22 mouse cellular contexts compared by ENCODE assay signal in genomic region chr2:84080228-84080627, GRCm38 (mm10).
A peak's percentile ranks its signal among the peaks of the same experiment; 100 is the strongest.
DNase-seq lines count a peak whose midpoint lies in the region; ATAC-seq lines count a peak whose summit lies in the region.
"Had no signal": no experiment of that assay in that cellular context is flagged by ENCODE, and none has a peak within 500 bp of the region (broad histone marks: within the 10 kb centered on the region; RNA-seq: fewer than 3 reads in every experiment).

No protein-coding gene starts in this region.

- H3K27me3 ChIP-seq in heart, embryonic 12.5 days (replicated peaks), result no peaks in the 10 kb centered on the region
- no peaks in the 10 kb centered on the region for H3K27me3 ChIP-seq in liver, embryonic 13.5 days
- H3K27me3 ChIP-seq in limb, embryonic 10.5 days (ENCODE audit: low read depth, poor library complexity, severe bottlenecking), result no peaks in the 10 kb centered on the region
- H3K27me3 ChIP-seq: embryonic facial prominence, embryonic 12.5 days; forebrain, embryonic 13.5 days; hindbrain, embryonic 12.5 days had no signal

- ATAC-seq in heart, embryonic 12.5 days (ENCODE audit: insufficient number of reproducible peaks, low FRiP score), result no peak
- ATAC-seq in erythroblast, adult 5-6 weeks (replicated peaks; ENCODE audit: low FRiP score, poor library complexity, severe bottlenecking), result peak; percentile 59; the same call in 1 of the 2 replicates
- peak; percentile 33; the same call in 1 of the 2 replicates for ATAC-seq in liver, embryonic 13.5 days (ENCODE audit: low read depth)
- ATAC-seq in megakaryocyte-erythroid progenitor cell, adult 5-6 weeks (replicated peaks; ENCODE audit: low FRiP score, low TSS enrichment, poor library complexity, severe bottlenecking), result peak; percentile 45; the same call in 1 of the 2 replicates
- ATAC-seq: CD4-positive, CD25-positive, alpha-beta regulatory T cell, adult 4 months; forebrain, embryonic 13.5 days; hindbrain, embryonic 16.5 days had no signal

- no peaks in the 10 kb centered on the region for H3K36me3 ChIP-seq in heart, embryonic 12.5 days
- no peaks in the 10 kb centered on the region for H3K36me3 ChIP-seq in liver, embryonic 13.5 days
- H3K36me3 ChIP-seq in limb, embryonic 10.5 days, result no peaks in the 10 kb centered on the region
- H3K36me3 ChIP-seq: embryonic facial prominence, embryonic 12.5 days; G1E; hindbrain, embryonic 12.5 days had no signal

- WGBS in heart, embryonic 12.5 days, result 49% methylated on average over 3 of the region's 3 CpGs
- 23% methylated on average over 3 of the region's 3 CpGs for WGBS in liver, embryonic 13.5 days (ENCODE audit: insufficient replicate concordance)
- WGBS in limb, embryonic 10.5 days, result 80% methylated on average over 3 of the region's 3 CpGs

- no peaks in the 10 kb centered on the region for H3K4me1 ChIP-seq in heart, embryonic 12.5 days (replicated peaks)
- peaks cover 29% of the 10 kb centered on the region for H3K4me1 ChIP-seq in liver, embryonic 13.5 days (replicated peaks)
- no peaks in the 10 kb centered on the region for H3K4me1 ChIP-seq in limb, embryonic 10.5 days
- H3K4me1 ChIP-seq: embryonic facial prominence, embryonic 12.5 days; forebrain, embryonic 13.5 days; hindbrain, embryonic 12.5 days had no signal

- no peak overlapping the region for H3K27ac ChIP-seq in heart, embryonic 12.5 days (ENCODE audit: poor library complexity, severe bottlenecking)
- H3K27ac ChIP-seq in liver, embryonic 13.5 days, result peak overlapping the region; percentile 37; the same call in 1 of the 2 replicates
- no peak overlapping the region for H3K27ac ChIP-seq in limb, embryonic 10.5 days
- H3K27ac ChIP-seq: embryonic facial prominence, embryonic 12.5 days; forebrain, embryonic 13.5 days; gastrocnemius, adult 2 months; hindbrain, embryonic 12.5 days had no signal

- H3K9me3 ChIP-seq in heart, embryonic 12.5 days (replicated peaks), result no peaks in the 10 kb centered on the region
- no peaks in the 10 kb centered on the region for H3K9me3 ChIP-seq in liver, embryonic 13.5 days (replicated peaks)
- H3K9me3 ChIP-seq in limb, embryonic 10.5 days (replicated peaks), result no peaks in the 10 kb centered on the region
- H3K9me3 ChIP-seq: embryonic facial prominence, embryonic 12.5 days; forebrain, embryonic 13.5 days; G1E; hindbrain, embryonic 12.5 days had no signal

- no peak overlapping the region for H3K4me2 ChIP-seq in heart, embryonic 12.5 days
- H3K4me2 ChIP-seq in liver, embryonic 13.5 days, result no peak overlapping the region
- H3K4me2 ChIP-seq: embryonic facial prominence, embryonic 12.5 days; forebrain, embryonic 13.5 days; hindbrain, embryonic 12.5 days had no signal

- H3K4me3 ChIP-seq in heart, embryonic 12.5 days, result no peak overlapping the region
- H3K4me3 ChIP-seq in liver, embryonic 13.5 days (replicated peaks), result no peak overlapping the region
- H3K4me3 ChIP-seq in limb, embryonic 10.5 days, result no peak overlapping the region
- H3K4me3 ChIP-seq: embryonic facial prominence, embryonic 12.5 days; forebrain, embryonic 13.5 days; gastrocnemius, adult 2 months; hindbrain, embryonic 12.5 days had no signal

- DNase-seq in heart, adult 11 months, result peak; percentile 41
- no peak for DNase-seq in liver, embryonic 13.5 days
- no peak for DNase-seq in thymus, postnatal 25 days
- no peak for DNase-seq in limb, embryonic 10.5 days (ENCODE audit: low spot score)
- DNase-seq: adrenal gland, postnatal 10 days; B cell, adult 2 months; cerebellum, adult 11 months; cerebellum, adult 8-10 months; cerebellum, postnatal 14 days; gastrocnemius, adult 2 months; gastrocnemius, postnatal 25 days; heart, postnatal 10 days; heart, postnatal 4 days had no signal

- H3K9ac ChIP-seq in heart, embryonic 12.5 days, result no peak overlapping the region
- no peak overlapping the region for H3K9ac ChIP-seq in liver, embryonic 13.5 days
- H3K9ac ChIP-seq: embryonic facial prominence, embryonic 12.5 days; forebrain, embryonic 13.5 days; hindbrain, embryonic 12.5 days had no signal
